Mouse (Mus musculus) olfactory bulb, adult 2 months (tissue): ENCODE results near the gene Myo10.

Source experiments
- CTCF ChIP-seq: fragments of 200-500 bp; IDR thresholded peaks from 2 replicates; pipeline ENCODE4 v1.5.1; 2012; ENCODE audit warnings: low read depth, mild to moderate bottlenecking, low read length, moderate library complexity; ENCODE audit not compliant: insufficient read depth
- POLR2A ChIP-seq: fragments of 200-500 bp; IDR thresholded peaks from 2 replicates; pipeline ENCODE4 v1.6.1; 2012; ENCODE audit warnings: mild to moderate bottlenecking, low read depth, low read length, moderate library complexity; ENCODE audit not compliant: insufficient read depth

GRCm38 (mm10) chr15:25695883-25696282 is 73.6 kb downstream of the Myo10 start:
- no peak for TF ChIP-seq POLR2A
- no peak for TF ChIP-seq CTCF
